Mouse (Mus musculus) forebrain, embryonic 11.5 days (tissue): ENCODE measurements around the gene Trmt61a. TPM values are rescaled to one million over a fixed set of nuclear protein-coding genes. Genes with fewer than 3 reads are reported as not detected.

Experiments
- ATAC-seq: fragments of 200-750 bp; cut with Nextera tagmentation; replicated peaks from 2 replicates; pipeline ENCODE4 v1.8.0; 2017; ENCODE audit warnings: moderate TSS enrichment; ENCODE audit not compliant: low FRiP score
- DNase-seq: peaks from one replicate; pipeline ENCODE4 v3.0.0-alpha.2; 2017; ENCODE audit warnings: low spot score
- H3K27ac ChIP-seq: fragments of 300-500 bp; sonication (generic); 2 replicates; pipeline ENCODE4 v1.5.1; 2014; ENCODE audit warnings: low read depth, low read length
- H3K27me3 ChIP-seq: fragments of 300-500 bp; sonication (generic); 2 replicates; pipeline ENCODE4 v1.6.1; 2014; ENCODE audit warnings: mild to moderate bottlenecking, low read length, mixed read lengths; ENCODE audit not compliant: control insufficient read depth, insufficient read depth
- H3K36me3 ChIP-seq: fragments of 300-500 bp; sonication (generic); 2 replicates; pipeline ENCODE4 v1.6.1; 2014; ENCODE audit warnings: mild to moderate bottlenecking, low read length, moderate library complexity, mixed read lengths; ENCODE audit not compliant: control insufficient read depth, insufficient read depth
- H3K4me1 ChIP-seq: fragments of 300-500 bp; sonication (generic); replicated peaks from 2 replicates; pipeline ENCODE4 v1.6.1; 2014; ENCODE audit warnings: low read length, mixed read lengths; ENCODE audit not compliant: control insufficient read depth, insufficient read depth
- H3K4me2 ChIP-seq: fragments of 300-500 bp; sonication (generic); 2 replicates; pipeline ENCODE4 v1.6.1; 2014; ENCODE audit warnings: low read depth, mild to moderate bottlenecking, low read length, moderate library complexity, mixed read lengths; ENCODE audit not compliant: severe bottlenecking
- H3K4me3 ChIP-seq: fragments of 300-500 bp; sonication (generic); 2 replicates; pipeline ENCODE4 v1.5.1; 2014; ENCODE audit warnings: low read depth, low read length
- H3K9ac ChIP-seq: fragments of 300-500 bp; sonication (generic); 2 replicates; pipeline ENCODE4 v1.6.1; 2014; ENCODE audit warnings: low read length
- H3K9me3 ChIP-seq: fragments of 300-500 bp; sonication (generic); 2 replicates; pipeline ENCODE4 v1.6.1; 2016; ENCODE audit warnings: low read length, mixed read lengths; ENCODE audit not compliant: control insufficient read depth
- WGBS: fragments of 180-500 bp; shearing (Covaris S2); extraction: QIAGEN DNeasy Blood & Tissue Kit; methylation state at CpG from one replicate; pipeline ENCODE4 v1.1.7; 2014; 5-methylcytosine and 5-hydroxymethylcytosine counted together
- polyA plus RNA-seq: library from polyadenylated mRNA; unstranded; fragments of >200 nt; fragmentation: Nextera tagmentation; extraction: Ambion mirVana; gene quantifications from 2 replicates; pipeline ENCODE4 v1.2.1, GENCODE M21; 2014

Trmt61a gene
- polyA plus RNA-seq, 1 experiment from 2014 or later, result 12.9 TPM

DNA sequence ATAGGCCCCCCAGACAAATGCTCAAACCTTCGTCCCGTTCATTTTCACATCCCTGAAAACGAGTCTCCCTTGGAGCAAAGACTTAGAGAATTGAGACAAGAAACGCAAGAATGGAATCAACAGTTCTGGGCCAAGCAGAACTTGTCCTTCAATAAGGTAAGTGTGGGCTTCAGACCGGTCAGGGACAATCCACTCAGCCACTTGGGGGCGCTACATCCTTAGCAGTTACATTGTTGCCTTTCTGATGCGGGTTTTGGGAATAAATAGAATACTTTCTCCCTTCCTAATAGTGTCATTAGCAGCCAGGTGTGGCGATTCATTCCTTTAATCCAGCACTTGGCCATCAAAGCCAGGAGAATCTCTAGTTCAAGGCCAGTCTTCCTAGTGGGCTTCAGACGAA lies 44.7 kb downstream of the Trmt61a start:
- no peaks in the 10 kb centered on the region for H3K27me3 ChIP-seq
- H3K36me3 ChIP-seq, result no peaks in the 10 kb centered on the region
- H3K27ac ChIP-seq, result no peak overlapping the region
- H3K4me2 ChIP-seq, result no peak overlapping the region
- H3K4me3 ChIP-seq, result no peak overlapping the region
- 75% methylated on average over 9 of the region's 9 CpGs for WGBS
- no peak for ATAC-seq
- H3K9ac ChIP-seq, result no peak overlapping the region
- no peaks in the 10 kb centered on the region for H3K9me3 ChIP-seq
- 0 out of 2 replicates have a peak, but pooled peaks cover 2% of the 10 kb centered on the region for H3K4me1 ChIP-seq
- DNase-seq, result no peak

- no peaks in the 10 kb centered on the region for H3K36me3 ChIP-seq
- DNase-seq (no peak), ATAC-seq (no peak)
- no peaks in the 10 kb centered on the region for H3K9me3 ChIP-seq
- 43% methylated on average over 6 of the region's 6 CpGs for WGBS
- H3K4me1 ChIP-seq, result no peaks in the 10 kb centered on the region
- no peaks in the 10 kb centered on the region for H3K27me3 ChIP-seq
- H3K4me3 ChIP-seq, result no peak overlapping the region
- no peak overlapping the region for H3K4me2 ChIP-seq
- peak overlapping the region; percentile 25; the same call in 1 of the 2 replicates for H3K27ac ChIP-seq
- no peak overlapping the region; the same call in 1 of the 2 replicates for H3K9ac ChIP-seq
Observed at GRCm38 (mm10) chr12:111724638-111725337, 46.9 kb downstream of the Trmt61a start.

DNA sequence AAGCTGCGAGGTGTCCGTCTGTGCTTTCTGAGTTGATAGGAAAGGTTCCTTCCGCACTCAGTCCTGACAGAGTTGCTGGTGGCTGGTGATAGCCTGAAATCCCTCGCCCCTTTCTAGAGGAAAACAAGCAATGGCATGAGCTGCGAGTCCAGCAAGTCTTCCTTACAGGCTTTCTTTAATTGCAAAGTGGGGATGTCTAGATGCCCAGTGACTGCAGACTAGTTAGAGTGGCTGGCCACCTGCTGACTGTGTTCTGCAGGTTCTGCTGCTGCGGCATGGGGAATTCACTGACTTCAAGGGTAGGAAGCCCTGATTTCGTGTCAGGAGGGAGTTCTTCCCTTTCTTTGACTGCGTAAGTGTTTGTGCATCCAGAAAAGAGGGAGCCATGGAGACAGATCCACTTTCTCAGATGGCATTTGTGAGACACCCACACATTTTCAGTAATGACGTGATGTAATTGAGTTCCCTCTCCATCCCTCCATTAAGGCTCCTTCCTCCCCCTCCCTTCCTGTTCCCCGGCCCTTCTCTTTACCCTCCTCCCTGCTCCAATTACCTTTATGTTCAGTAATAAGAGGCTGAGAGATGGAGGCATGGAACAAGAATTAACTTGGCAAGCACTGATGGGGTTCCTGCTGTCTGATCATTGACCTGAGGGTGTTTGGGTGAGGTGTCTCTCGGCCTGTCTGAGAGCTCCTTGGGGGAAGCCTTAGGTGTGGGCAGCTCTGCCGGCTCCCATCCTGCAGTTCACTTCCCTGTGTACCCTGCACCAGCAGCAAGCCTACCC lies 47.6 kb downstream of the Trmt61a start:
- Histone ChIP-seq H3K27ac (no peak overlapping the region), H3K36me3 (no peaks in the 10 kb centered on the region), H3K9ac (no peak overlapping the region)

GRCm38 (mm10) chr12:111726122-111726463 lies 48.2 kb downstream of the Trmt61a start:
- no peak overlapping the region for H3K4me3 ChIP-seq
- no peaks in the 10 kb centered on the region for H3K36me3 ChIP-seq
- H3K9ac ChIP-seq, result no peak overlapping the region
- no peak overlapping the region for H3K27ac ChIP-seq
- H3K4me1 ChIP-seq, result no peaks in the 10 kb centered on the region
- no peaks in the 10 kb centered on the region for H3K9me3 ChIP-seq
- ATAC-seq, result no peak
- H3K27me3 ChIP-seq, result no peaks in the 10 kb centered on the region
- H3K4me2 ChIP-seq, result no peak overlapping the region
- 79% methylated on average over 4 of the region's 4 CpGs for WGBS
- DNase-seq, result no peak

More for the DNA sequence above, 47.6 kb downstream of the Trmt61a start:
- no peaks in the 10 kb centered on the region for H3K27me3 ChIP-seq
- no peak overlapping the region for H3K4me2 ChIP-seq
- no peaks in the 10 kb centered on the region for H3K4me1 ChIP-seq
- DNase-seq (no peak), ATAC-seq (no peak)
- no peak overlapping the region for H3K4me3 ChIP-seq
- no peaks in the 10 kb centered on the region for H3K9me3 ChIP-seq
- 67% methylated on average over 12 of the region's 12 CpGs for WGBS

DNA sequence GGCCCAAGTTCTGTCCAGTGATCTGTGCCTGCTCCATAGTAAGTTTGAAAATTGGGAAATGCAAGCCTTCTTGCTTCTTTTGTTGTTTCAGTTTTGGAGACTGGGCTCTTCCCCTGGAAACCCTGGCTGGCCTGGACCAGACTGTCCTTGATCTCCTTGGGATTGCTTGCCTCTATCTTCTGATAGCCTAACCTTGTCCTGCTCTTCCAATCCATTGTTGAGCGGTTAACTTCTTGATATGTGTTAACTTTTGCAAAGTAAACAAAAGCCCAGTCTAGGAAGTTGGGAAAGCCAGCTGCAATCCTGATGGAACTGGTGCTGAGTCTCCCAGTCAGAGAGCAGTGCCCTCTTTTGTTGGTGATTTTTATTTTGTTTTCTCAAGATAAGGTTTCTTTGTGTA lies 50.1 kb downstream of the Trmt61a start:
- no peak overlapping the region for H3K4me2 ChIP-seq
- no peaks in the 10 kb centered on the region for H3K36me3 ChIP-seq
- DNase-seq (no peak), ATAC-seq (no peak)
- no peak overlapping the region for H3K9ac ChIP-seq
- H3K9me3 ChIP-seq, result no peaks in the 10 kb centered on the region
- H3K27me3 ChIP-seq, result no peaks in the 10 kb centered on the region
- H3K4me1 ChIP-seq, result no peaks in the 10 kb centered on the region; the same call in 1 of the 2 replicates
- WGBS, result 83% methylated on average over 1 of the region's 1 CpGs
- no peak overlapping the region for H3K27ac ChIP-seq
- H3K4me3 ChIP-seq, result no peak overlapping the region

DNA sequence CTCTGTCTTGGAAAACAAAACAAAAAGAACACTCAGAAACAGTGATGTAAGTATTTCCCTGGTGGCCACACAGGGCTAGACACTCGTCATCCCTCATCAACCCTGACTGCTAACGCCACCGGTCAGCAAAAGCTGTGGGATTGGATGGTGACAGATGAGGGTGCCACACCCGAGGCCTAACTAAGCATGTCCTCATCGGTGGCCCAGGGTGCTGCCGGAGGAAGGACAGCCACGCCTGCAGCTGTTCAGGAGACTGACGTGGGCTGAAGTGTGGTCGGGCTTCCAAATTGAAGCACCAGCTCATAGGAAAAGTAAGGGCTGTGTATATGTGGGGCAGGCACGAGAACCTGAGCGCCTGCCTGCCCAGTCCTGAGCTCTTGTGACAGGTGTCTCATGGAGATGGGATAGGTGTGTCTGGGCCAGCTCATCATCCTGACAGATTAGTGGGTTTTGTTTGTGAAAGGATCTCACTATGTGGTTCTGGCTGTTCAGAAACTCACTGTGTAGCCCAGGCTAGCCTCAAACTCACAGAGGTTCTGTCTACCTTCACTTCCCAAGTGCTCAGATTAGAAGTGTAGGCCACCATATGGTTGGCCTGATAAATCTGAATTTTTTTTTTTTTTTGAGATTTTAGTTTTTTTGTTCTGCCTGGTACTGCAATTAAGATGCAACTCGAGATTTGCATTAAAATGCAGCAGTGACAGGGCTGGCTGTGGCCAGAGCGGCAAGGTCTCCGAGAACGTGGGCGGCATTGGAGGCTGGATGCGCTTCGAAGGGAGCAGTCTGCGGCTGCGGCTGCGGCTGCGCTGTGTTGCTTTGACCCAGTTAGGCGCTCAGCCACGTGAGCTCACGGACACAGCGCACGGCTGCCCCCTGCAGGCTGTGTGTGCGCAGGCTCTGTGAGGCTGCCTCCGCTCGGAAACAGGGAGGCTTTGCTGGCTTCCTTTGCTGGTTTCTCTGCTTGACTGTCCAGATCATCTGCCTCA lies 54.2 kb downstream of the Trmt61a start:
- peak; percentile 88 for ATAC-seq
- H3K27ac ChIP-seq, result no peak overlapping the region
- peak overlapping the region; percentile 18; the same call in 1 of the 2 replicates for H3K4me2 ChIP-seq
- 34% methylated on average over 30 of the region's 30 CpGs for WGBS
- H3K27me3 ChIP-seq, result no peaks in the 10 kb centered on the region
- no peaks in the 10 kb centered on the region for H3K36me3 ChIP-seq
- no peaks in the 10 kb centered on the region; the same call in 1 of the 2 replicates for H3K4me1 ChIP-seq
- peak; percentile 95 for DNase-seq
- H3K9ac ChIP-seq, result peak overlapping the region; percentile 5; the same call in 1 of the 2 replicates
- H3K9me3 ChIP-seq, result no peaks in the 10 kb centered on the region
- H3K4me3 ChIP-seq, result no peak overlapping the region

DNA sequence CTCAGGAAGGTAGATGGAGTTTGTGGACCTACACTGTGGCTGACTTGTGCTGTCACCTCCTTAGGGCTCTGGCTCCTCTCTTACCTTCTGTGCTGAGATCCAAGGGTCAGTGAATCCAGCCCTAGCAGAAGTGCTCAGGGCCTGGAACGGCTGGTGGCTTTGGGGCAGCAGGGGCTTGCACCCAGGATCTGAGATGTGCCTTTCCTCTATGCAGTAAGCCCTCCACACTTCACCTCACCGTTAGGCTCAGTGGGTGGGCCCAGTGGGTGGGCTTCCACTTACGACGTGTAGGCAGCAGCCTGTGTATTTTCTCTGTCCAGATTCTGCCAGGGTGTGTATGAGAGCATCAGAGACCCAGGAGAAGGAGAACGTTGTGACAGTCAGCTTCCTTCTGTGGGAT lies 55.0 kb downstream of the Trmt61a start:
- Histone ChIP-seq H3K27me3 (no peaks in the 10 kb centered on the region), H3K36me3 (no peaks in the 10 kb centered on the region), H3K4me2 (no peak overlapping the region), H3K9me3 (no peaks in the 10 kb centered on the region), H3K4me1 (no peaks in the 10 kb centered on the region; the same call in 1 of the 2 replicates), H3K27ac (no peak overlapping the region), H3K4me3 (no peak overlapping the region), H3K9ac (0 out of 2 replicates have a peak overlapping the region, but pooled peaks have one; percentile 5)
- DNase-seq (no peak), ATAC-seq (no peak)
- WGBS, result 58% methylated on average over 5 of the region's 5 CpGs
